Mouse (Mus musculus): ENCODE measurements around the gene Ylpm1. TPM values are rescaled to one million over a fixed set of nuclear protein-coding genes. Genes with fewer than 3 reads are reported as not detected.

Gene Ylpm1
- polyA plus RNA-seq, 1 experiment from 2014 or later: 6.2 TPM

DNA sequence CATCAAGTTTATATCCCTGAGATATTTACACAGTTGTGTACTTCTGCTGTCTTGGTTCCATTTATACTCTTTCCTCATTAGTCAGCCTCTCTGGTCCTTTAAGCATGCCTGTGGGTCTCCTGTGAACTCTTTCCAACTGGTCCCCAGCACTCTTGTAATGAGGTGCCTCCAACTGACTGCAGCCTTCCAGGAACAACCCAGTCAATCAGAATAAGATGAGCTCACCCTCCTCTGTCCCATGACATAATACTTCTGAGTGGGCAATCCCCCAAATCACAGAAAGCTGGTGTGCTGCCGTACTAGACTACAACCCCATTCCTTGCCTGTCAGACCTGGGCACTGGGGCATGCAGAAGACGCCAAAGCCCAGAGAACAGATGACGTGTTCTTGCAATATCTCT is 39.8 kb upstream of the Ylpm1 start:
- Histone ChIP-seq H3K36me3 (replicated peaks; ENCODE audit: insufficient read depth, low read length) (peaks cover 19% of the 10 kb centered on the region), H3K27me3 (ENCODE audit: insufficient read depth, low read length) (no peaks in the 10 kb centered on the region), H3K4me2 (ENCODE audit: low read depth, low read length) (no peak overlapping the region), H3K27ac (ENCODE audit: low read depth) (no peak overlapping the region), H3K9ac (replicated peaks) (no peak overlapping the region), H3K9me3 (ENCODE audit: low read length) (no peaks in the 10 kb centered on the region), H3K4me3 (ENCODE audit: low read depth, low read length) (no peak overlapping the region), H3K4me1 (ENCODE audit: insufficient read depth) (peaks cover 7% of the 10 kb centered on the region; the same call in 1 of the 2 replicates)
- DNase-seq (no peak), ATAC-seq (no peak)
- TF ChIP-seq EP300 (IDR thresholded peaks at IDR 0.05; ENCODE audit: low read depth): no peak
- TF ChIP-seq CTCF (IDR thresholded peaks at IDR 0.05; ENCODE audit: low read depth): no peak
- WGBS (ENCODE audit: insufficient replicate concordance): 88% methylated on average over 3 of the region's 3 CpGs

DNA sequence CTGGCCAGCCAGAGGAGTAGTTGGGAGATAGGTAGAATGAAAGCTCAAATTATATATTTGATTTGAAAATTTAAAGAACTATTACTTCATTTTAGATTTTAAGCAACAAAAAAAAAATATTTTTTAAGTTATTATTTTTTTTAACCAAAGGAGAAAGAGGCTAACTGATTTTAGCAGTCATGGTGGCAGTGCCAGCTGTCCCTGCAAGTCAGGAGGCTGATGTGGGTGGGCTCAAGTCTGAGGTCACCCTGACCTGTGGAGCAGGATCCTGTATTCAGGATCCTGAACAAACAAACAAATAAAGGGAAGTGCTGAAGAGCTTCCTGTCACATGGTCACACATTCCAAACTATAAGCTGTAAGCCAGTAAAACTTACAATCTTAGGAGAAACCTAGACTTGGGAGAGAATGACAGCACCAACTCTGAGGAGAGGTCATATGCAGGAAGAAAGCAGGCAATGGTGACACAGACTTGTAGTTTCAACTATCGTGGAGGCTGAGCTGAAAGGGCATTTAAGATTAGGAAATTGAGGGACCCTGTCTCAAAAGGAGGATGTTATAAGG is 37.2 kb upstream of the Ylpm1 start:
- no peaks in the 10 kb centered on the region for H3K9me3 ChIP-seq (ENCODE audit: low read length)
- ATAC-seq (no peak), DNase-seq (no peak)
- no peaks in the 10 kb centered on the region for H3K27me3 ChIP-seq (ENCODE audit: insufficient read depth, low read length)
- 35% methylated on average over 1 of the region's 1 CpGs for WGBS (ENCODE audit: insufficient replicate concordance)
- peaks cover 4% of the 10 kb centered on the region for H3K4me1 ChIP-seq (ENCODE audit: insufficient read depth)
- H3K4me3 ChIP-seq (ENCODE audit: low read depth, low read length): no peak overlapping the region
- H3K9ac ChIP-seq (replicated peaks): no peak overlapping the region
- no peak overlapping the region for H3K27ac ChIP-seq (ENCODE audit: low read depth)
- no peak for TF ChIP-seq CTCF (IDR thresholded peaks at IDR 0.05; ENCODE audit: low read depth)
- H3K4me2 ChIP-seq (ENCODE audit: low read depth, low read length): no peak overlapping the region
- peaks cover 20% of the 10 kb centered on the region for H3K36me3 ChIP-seq (replicated peaks; ENCODE audit: insufficient read depth, low read length)

DNA sequence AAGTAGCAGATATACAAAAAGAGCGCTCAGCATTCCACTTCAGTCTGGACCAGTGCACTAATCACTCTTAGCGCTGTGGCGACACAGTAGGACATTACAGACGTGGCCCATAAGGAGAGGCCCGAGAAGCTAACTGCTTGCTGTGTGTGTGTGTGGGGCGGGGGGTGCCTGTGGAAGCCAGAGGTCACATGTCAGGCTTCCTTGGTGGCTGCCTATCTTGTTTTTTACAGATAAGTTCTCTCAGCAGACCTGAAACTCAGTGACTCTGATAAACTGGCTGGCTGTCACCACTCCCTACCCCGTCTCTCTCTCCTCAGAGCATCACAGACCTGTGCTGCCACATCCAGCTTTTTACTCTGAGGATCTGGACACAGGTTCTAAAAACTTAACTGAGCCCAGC is 33.5 kb upstream of the Ylpm1 start:
- ATAC-seq (peak; percentile 97), DNase-seq (peak; percentile 62)
- Histone ChIP-seq H3K36me3 (replicated peaks; ENCODE audit: insufficient read depth, low read length) (peaks cover 26% of the 10 kb centered on the region), H3K27me3 (ENCODE audit: insufficient read depth, low read length) (no peaks in the 10 kb centered on the region), H3K27ac (ENCODE audit: low read depth) (peak overlapping the region; percentile 80), H3K9ac (replicated peaks) (peak overlapping the region; percentile 27; the same call in 1 of the 2 replicates), H3K4me3 (ENCODE audit: low read depth, low read length) (0 out of 2 replicates have a peak overlapping the region, but pooled peaks have one; percentile 6), H3K4me2 (ENCODE audit: low read depth, low read length) (peak overlapping the region; percentile 59), H3K4me1 (ENCODE audit: insufficient read depth) (peaks cover 4% of the 10 kb centered on the region), H3K9me3 (ENCODE audit: low read length) (no peaks in the 10 kb centered on the region)
- 49% methylated on average over 7 of the region's 7 CpGs for WGBS (ENCODE audit: insufficient replicate concordance)
- TF ChIP-seq CTCF (IDR thresholded peaks at IDR 0.05; ENCODE audit: low read depth) (no peak), EP300 (IDR thresholded peaks at IDR 0.05; ENCODE audit: low read depth) (peak; percentile 78)

DNA sequence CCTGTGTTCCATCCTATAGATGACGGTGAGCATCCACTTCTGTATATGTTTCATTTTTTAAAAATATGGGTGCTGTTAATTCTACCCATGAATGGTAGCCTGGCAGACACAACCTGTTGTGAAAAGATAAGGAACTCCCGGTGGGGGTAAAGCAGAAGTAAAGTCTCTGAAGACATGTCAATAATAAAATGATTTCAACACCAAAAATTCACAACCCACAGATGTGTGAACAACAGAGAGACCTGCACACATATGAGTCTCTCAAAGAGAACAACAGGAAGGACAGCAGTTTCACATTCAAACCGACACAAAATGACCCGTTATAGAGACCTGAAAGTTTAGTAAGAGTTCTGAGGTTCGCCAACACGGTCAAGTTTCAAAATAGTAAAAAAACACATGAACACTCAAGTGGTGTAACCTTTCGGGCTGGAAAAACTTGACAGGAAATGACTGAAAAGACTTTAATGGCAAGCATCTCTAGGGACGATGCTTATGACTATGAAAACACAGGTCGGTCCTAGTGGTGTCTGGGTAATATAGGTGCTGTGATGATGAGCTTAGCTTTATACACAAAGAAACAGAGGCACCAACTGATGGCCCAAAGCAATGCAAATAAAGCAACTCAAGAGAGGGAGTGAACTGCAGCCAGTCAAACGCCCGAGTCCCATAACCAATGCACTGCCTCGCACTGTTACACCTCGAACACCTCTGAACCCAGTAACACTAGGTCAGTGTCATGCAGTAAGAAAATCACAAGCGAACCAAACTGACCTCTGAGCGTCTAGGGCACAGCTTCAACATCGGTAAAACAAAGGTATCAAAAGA is 27.1 kb upstream of the Ylpm1 start:
- H3K9me3 ChIP-seq (ENCODE audit: low read length): no peaks in the 10 kb centered on the region
- peak overlapping the region; percentile 73 for H3K4me2 ChIP-seq (ENCODE audit: low read depth, low read length)
- H3K9ac ChIP-seq (replicated peaks): peak overlapping the region; percentile 91
- H3K4me3 ChIP-seq (ENCODE audit: low read depth, low read length): peak overlapping the region; percentile 79
- DNase-seq (peak; percentile 18), ATAC-seq (peak; percentile 63)
- H3K36me3 ChIP-seq (replicated peaks; ENCODE audit: insufficient read depth, low read length): peaks cover 23% of the 10 kb centered on the region
- WGBS (ENCODE audit: insufficient replicate concordance): 38% methylated on average over 16 of the region's 16 CpGs
- H3K27me3 ChIP-seq (ENCODE audit: insufficient read depth, low read length): no peaks in the 10 kb centered on the region
- TF ChIP-seq CTCF (IDR thresholded peaks at IDR 0.05; ENCODE audit: low read depth) (no peak), EP300 (IDR thresholded peaks at IDR 0.05; ENCODE audit: low read depth) (peak; percentile 78)
- peak overlapping the region; percentile 88 for H3K27ac ChIP-seq (ENCODE audit: low read depth)
- H3K4me1 ChIP-seq (ENCODE audit: insufficient read depth): peaks cover 12% of the 10 kb centered on the region

DNA sequence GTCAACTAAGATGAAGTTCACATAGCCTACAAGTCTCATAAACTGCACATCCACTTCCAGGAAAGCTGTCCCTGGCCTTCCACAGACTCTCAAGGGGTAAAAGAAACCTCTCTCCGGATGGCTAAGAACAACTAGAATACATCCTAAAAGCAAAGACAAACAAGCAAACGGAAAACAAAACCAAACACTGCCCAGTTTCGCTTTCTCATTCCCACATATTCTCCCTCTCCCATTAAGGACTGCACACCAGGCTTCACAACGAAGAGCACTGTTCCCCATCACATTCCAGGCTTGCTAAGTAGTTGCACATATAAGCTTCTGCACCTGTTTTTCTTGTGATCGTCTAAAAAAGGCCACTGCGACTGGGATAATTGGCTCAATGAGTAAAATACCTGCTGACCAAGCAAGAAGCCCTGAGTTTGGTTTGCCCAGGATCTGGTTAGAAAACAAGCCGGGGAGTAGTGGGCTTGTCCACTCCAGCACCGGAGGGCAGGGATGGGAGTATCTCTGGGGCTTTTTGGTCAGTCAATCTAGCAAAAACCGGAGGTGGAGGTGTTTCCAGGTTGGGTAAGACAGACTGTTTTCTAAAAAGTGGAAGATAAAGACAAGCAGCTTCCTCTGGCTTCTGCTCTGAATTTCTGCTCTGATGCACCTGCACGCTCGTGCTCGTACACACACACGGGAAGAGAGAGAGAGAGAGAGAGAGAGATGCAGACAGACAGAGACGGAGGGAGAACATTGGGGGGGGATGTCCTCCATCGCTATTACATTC is 26.3 kb upstream of the Ylpm1 start:
- Histone ChIP-seq H3K4me2 (ENCODE audit: low read depth, low read length) (peak overlapping the region; percentile 73), H3K36me3 (replicated peaks; ENCODE audit: insufficient read depth, low read length) (peaks cover 27% of the 10 kb centered on the region), H3K9ac (replicated peaks) (peak overlapping the region; percentile 91), H3K27me3 (ENCODE audit: insufficient read depth, low read length) (no peaks in the 10 kb centered on the region), H3K4me3 (ENCODE audit: low read depth, low read length) (peak overlapping the region; percentile 79), H3K9me3 (ENCODE audit: low read length) (no peaks in the 10 kb centered on the region), H3K4me1 (ENCODE audit: insufficient read depth) (peaks cover 12% of the 10 kb centered on the region), H3K27ac (ENCODE audit: low read depth) (peak overlapping the region; percentile 88)
- DNase-seq (peak; percentile 26), ATAC-seq (peak; percentile 20; the same call in 1 of the 2 replicates)
- TF ChIP-seq CTCF (IDR thresholded peaks at IDR 0.05; ENCODE audit: low read depth): no peak
- no peak for TF ChIP-seq EP300 (IDR thresholded peaks at IDR 0.05; ENCODE audit: low read depth)
- 17% methylated on average over 15 of the region's 15 CpGs for WGBS (ENCODE audit: insufficient replicate concordance)
